Mouse (Mus musculus): ENCODE measurements around the gene Zfp422.

Zfp422 gene

DNA sequence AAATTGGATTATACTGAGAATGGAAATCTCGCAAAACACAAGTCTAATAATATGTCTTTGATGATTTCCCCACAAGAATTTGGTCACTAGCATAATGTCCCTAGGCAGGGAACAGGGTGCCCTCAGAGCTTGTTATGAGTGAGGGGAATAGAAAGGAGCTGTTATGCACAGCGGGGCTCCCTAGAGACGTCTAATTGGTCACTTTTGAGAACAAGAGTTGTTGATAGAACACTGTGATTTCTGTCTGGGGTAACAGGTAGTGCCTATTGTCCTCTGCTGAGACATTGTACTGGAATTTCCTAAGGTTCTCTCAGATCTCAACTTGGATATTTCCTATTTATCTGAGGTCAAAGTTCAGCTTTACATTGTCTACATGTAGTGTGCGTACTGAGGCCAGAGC, 44.7 kb downstream of the Zfp422 start, which contains the start of gene Olfr215:
Olfr215 (minus strand) TSS at position 101 of the 400 bp plus-strand sequence.
- DNase-seq (ENCODE audit: extremely low read depth, low read depth, low spot score) = no peak
